Mouse (Mus musculus) thymus, postnatal 14 days (tissue): ENCODE measurements around the gene Vmo1.
A peak's percentile ranks its signal among the peaks of the same experiment; 100 is the strongest.
"Not testable (repeated sequence)": the region's sequence is repeated elsewhere in the genome, so short reads cannot be mapped to it uniquely, and the experiment has no call there.

Source experiments
- DNase-seq: peaks from one replicate; pipeline ENCODE4 v3.0.0; 2021

Gene Vmo1

GRCm38 (mm10) chr11:70514288-70514687 is at the start of gene Vmo1:
Gene Vmo1, minus strand, starts transcription at chr11:70514616.
- no peak for DNase-seq

- peak; percentile 57 for DNase-seq
Observed at GRCm38 (mm10) chr11:70563470-70564275, 49.3 kb upstream of the Vmo1 start.

- no peak for DNase-seq
Observed at GRCm38 (mm10) chr11:70562995-70563469, 48.6 kb upstream of the Vmo1 start.

GRCm38 (mm10) chr11:70562287-70562994 is 48.0 kb upstream of the Vmo1 start, which contains the start of gene Mink1:
Gene Mink1, plus strand, starts transcription at chr11:70562881.
- DNase-seq: peak; percentile 94

GRCm38 (mm10) chr11:70561937-70562286 is 47.5 kb upstream of the Vmo1 start:
- no peak for DNase-seq

- DNase-seq: no peak
Observed at GRCm38 (mm10) chr11:70557545-70557944, 43.1 kb upstream of the Vmo1 start.

- no peak for DNase-seq
Observed at GRCm38 (mm10) chr11:70553940-70554339, 39.5 kb upstream of the Vmo1 start.

GRCm38 (mm10) chr11:70551526-70551925 is 37.1 kb upstream of the Vmo1 start:
- DNase-seq: no peak

GRCm38 (mm10) chr11:70544496-70544895 is 30.1 kb upstream of the Vmo1 start:
- DNase-seq: no peak

- DNase-seq: no peak
Observed at GRCm38 (mm10) chr11:70541415-70541814, 27.0 kb upstream of the Vmo1 start.

- no peak for DNase-seq
Observed at GRCm38 (mm10) chr11:70540928-70541327, 26.5 kb upstream of the Vmo1 start.

GRCm38 (mm10) chr11:70539877-70540587 is 25.6 kb upstream of the Vmo1 start, which contains the start of gene Pld2:
Gene Pld2, plus strand, starts transcription at chr11:70540064.
- peak; percentile 89 for DNase-seq

GRCm38 (mm10) chr11:70539423-70539822 is 25.0 kb upstream of the Vmo1 start:
- no peak for DNase-seq

GRCm38 (mm10) chr11:70532839-70533238 is 18.4 kb upstream of the Vmo1 start, which contains the start of gene Gm40193:
Gene Gm40193, minus strand, starts transcription at chr11:70532939.
- no peak for DNase-seq

GRCm38 (mm10) chr11:70531065-70531464 is 16.6 kb upstream of the Vmo1 start:
- not testable (repeated sequence) for DNase-seq

- DNase-seq: no peak
Observed at GRCm38 (mm10) chr11:70528610-70529009, 14.2 kb upstream of the Vmo1 start.

GRCm38 (mm10) chr11:70526211-70526610 is 11.8 kb upstream of the Vmo1 start:
- DNase-seq: no peak

GRCm38 (mm10) chr11:70525726-70526125 is 11.3 kb upstream of the Vmo1 start:
- no peak for DNase-seq

GRCm38 (mm10) chr11:70525184-70525678 is 10.8 kb upstream of the Vmo1 start, which contains the start of gene Psmb6:
Gene Psmb6, plus strand, starts transcription at chr11:70525367.
- peak; percentile 91 for DNase-seq

GRCm38 (mm10) chr11:70524782-70525181 is 10.4 kb upstream of the Vmo1 start:
- DNase-seq: no peak

- DNase-seq: not testable (repeated sequence)
Observed at GRCm38 (mm10) chr11:70523306-70523989, 9.0 kb upstream of the Vmo1 start.

GRCm38 (mm10) chr11:70520178-70520769 is 5.9 kb upstream of the Vmo1 start:
- no peak for DNase-seq
